Mouse (Mus musculus): ENCODE measurements around the gene Gm42791. TPM values are rescaled to one million over a fixed set of nuclear protein-coding genes. Genes with fewer than 3 reads are reported as not detected.
A peak's percentile ranks its signal among the peaks of the same experiment; 100 is the strongest.

Gene Gm42791
- polyA plus RNA-seq, 1 experiment, result 0.36 TPM

GRCm38 (mm10) chr5:148912262-148912661 lies 82.7 kb downstream of the Gm42791 start:
- Histone ChIP-seq H3K4me3 (replicated peaks) (no peak overlapping the region), H3K27me3 (ENCODE audit: control insufficient read depth) (no peaks in the 10 kb centered on the region), H3K9me3 (ENCODE audit: control insufficient read depth, low read length) (peaks cover 15% of the 10 kb centered on the region), H3K4me1 (ENCODE audit: control insufficient read depth) (peaks cover 44% of the 10 kb centered on the region), H3K36me3 (ENCODE audit: control insufficient read depth) (peaks cover 96% of the 10 kb centered on the region)
- TF ChIP-seq GATA1 (IDR thresholded peaks at IDR 0.05; ENCODE audit: low read length) (no peak), TAL1 (IDR thresholded peaks at IDR 0.05; ENCODE audit: low read length) (no peak)

DNA sequence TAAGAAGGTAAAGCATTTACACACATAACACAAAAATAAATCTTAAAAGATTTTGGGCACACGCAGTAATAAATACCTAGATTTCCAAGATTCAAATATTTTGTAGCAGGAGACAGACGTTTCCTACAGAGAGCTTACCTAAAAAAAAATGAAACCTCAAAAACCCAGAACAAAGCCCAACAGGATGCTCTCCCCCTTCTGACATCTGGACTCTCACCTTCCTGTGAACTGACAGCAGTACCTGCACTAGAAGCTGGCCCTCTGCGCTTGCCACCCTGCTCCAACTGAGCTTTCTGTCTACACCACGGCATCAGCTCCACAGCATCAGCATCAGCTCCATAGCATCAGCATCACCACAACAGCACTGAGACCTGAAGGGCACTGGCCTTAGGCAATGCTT lies 84.9 kb downstream of the Gm42791 start:
- H3K4me3 ChIP-seq (replicated peaks), result no peak overlapping the region
- H3K9me3 ChIP-seq (ENCODE audit: control insufficient read depth, low read length), result peaks cover 15% of the 10 kb centered on the region
- peaks cover 93% of the 10 kb centered on the region for H3K36me3 ChIP-seq (ENCODE audit: control insufficient read depth)
- no peaks in the 10 kb centered on the region for H3K27me3 ChIP-seq (ENCODE audit: control insufficient read depth)
- H3K4me1 ChIP-seq (ENCODE audit: control insufficient read depth), result peaks cover 63% of the 10 kb centered on the region
- TF ChIP-seq TAL1 (IDR thresholded peaks at IDR 0.05; ENCODE audit: low read length) (no peak), GATA1 (IDR thresholded peaks at IDR 0.05; ENCODE audit: low read length) (no peak)

GRCm38 (mm10) chr5:148909402-148909801 lies 85.5 kb downstream of the Gm42791 start:
- Histone ChIP-seq H3K36me3 (ENCODE audit: control insufficient read depth) (peaks cover 92% of the 10 kb centered on the region), H3K4me3 (replicated peaks) (no peak overlapping the region), H3K27me3 (ENCODE audit: control insufficient read depth) (no peaks in the 10 kb centered on the region), H3K9me3 (ENCODE audit: control insufficient read depth, low read length) (peaks cover 13% of the 10 kb centered on the region), H3K4me1 (ENCODE audit: control insufficient read depth) (peaks cover 67% of the 10 kb centered on the region)
- TF ChIP-seq GATA1 (IDR thresholded peaks at IDR 0.05; ENCODE audit: low read length) (no peak), TAL1 (IDR thresholded peaks at IDR 0.05; ENCODE audit: low read length) (no peak)

DNA sequence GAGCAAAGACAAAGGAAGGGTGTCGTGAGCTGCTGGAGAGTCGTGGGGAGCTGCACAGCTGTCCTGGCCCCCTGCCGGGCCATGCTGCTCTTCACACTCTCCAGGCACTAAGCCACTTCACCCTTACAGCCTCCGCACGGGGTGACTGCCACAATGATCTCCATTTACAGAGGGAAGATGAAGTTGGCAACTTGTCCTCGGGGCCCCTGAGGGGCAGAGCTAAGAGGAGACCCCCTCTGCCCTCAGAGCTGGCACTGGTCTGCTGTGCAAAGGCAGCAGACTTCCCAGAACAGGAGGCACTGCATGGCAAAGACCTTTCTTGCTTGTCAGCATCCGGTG lies 85.9 kb downstream of the Gm42791 start:
- H3K4me1 ChIP-seq (ENCODE audit: control insufficient read depth), result peaks cover 71% of the 10 kb centered on the region
- H3K36me3 ChIP-seq (ENCODE audit: control insufficient read depth), result peaks cover 92% of the 10 kb centered on the region

GRCm38 (mm10) chr5:148908191-148909056 lies 86.5 kb downstream of the Gm42791 start:
- Histone ChIP-seq H3K4me3 (replicated peaks) (no peak overlapping the region), H3K9me3 (ENCODE audit: control insufficient read depth, low read length) (peaks cover 3% of the 10 kb centered on the region), H3K4me1 (ENCODE audit: control insufficient read depth) (peaks cover 74% of the 10 kb centered on the region), H3K36me3 (ENCODE audit: control insufficient read depth) (peaks cover 92% of the 10 kb centered on the region), H3K27me3 (ENCODE audit: control insufficient read depth) (no peaks in the 10 kb centered on the region)
- TF ChIP-seq GATA1 (IDR thresholded peaks at IDR 0.05; ENCODE audit: low read length) (no peak), TAL1 (IDR thresholded peaks at IDR 0.05; ENCODE audit: low read length) (no peak)

More for the DNA sequence above, 85.9 kb downstream of the Gm42791 start:
- H3K27me3 ChIP-seq (ENCODE audit: control insufficient read depth), result no peaks in the 10 kb centered on the region
- H3K9me3 ChIP-seq (ENCODE audit: control insufficient read depth, low read length), result peaks cover 9% of the 10 kb centered on the region
- H3K4me3 ChIP-seq (replicated peaks), result no peak overlapping the region
- TF ChIP-seq GATA1 (IDR thresholded peaks at IDR 0.05; ENCODE audit: low read length) (no peak), TAL1 (IDR thresholded peaks at IDR 0.05; ENCODE audit: low read length) (no peak)

- H3K9me3 ChIP-seq (ENCODE audit: control insufficient read depth, low read length), result no peaks in the 10 kb centered on the region
- peaks cover 90% of the 10 kb centered on the region for H3K36me3 ChIP-seq (ENCODE audit: control insufficient read depth)
- no peak; the same call in 1 of the 2 replicates for TF ChIP-seq GATA1 (IDR thresholded peaks at IDR 0.05; ENCODE audit: low read length)
- TF ChIP-seq TAL1 (IDR thresholded peaks at IDR 0.05; ENCODE audit: low read length), result no peak
- H3K4me3 ChIP-seq (replicated peaks), result no peak overlapping the region
- no peaks in the 10 kb centered on the region for H3K27me3 ChIP-seq (ENCODE audit: control insufficient read depth)
- H3K4me1 ChIP-seq (ENCODE audit: control insufficient read depth), result peaks cover 64% of the 10 kb centered on the region
Observed at GRCm38 (mm10) chr5:148906305-148906704, 88.6 kb downstream of the Gm42791 start.

DNA sequence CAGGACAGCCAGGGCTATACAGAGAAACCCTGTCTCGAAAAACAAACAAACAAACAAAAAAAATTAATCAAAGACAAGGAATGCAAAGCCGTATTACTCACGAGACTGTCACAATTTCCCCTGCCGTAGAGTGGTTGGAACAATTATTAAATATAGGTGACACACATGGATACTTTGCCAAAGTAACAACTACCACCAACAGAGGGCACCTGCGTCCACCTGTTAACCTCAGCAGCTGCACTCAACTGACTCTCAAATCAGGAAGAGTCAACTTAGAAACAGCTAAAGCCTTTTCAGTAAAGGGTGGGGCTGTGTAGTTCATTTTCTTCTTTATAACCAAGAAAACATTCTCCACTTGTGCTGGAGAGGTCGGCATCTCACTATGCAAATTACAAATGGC lies 90.1 kb downstream of the Gm42791 start:
- H3K4me1 ChIP-seq (ENCODE audit: control insufficient read depth), result peaks cover 60% of the 10 kb centered on the region
- H3K36me3 ChIP-seq (ENCODE audit: control insufficient read depth), result peaks cover 88% of the 10 kb centered on the region
- TF ChIP-seq GATA1 (IDR thresholded peaks at IDR 0.05; ENCODE audit: low read length), result no peak
- no peaks in the 10 kb centered on the region for H3K9me3 ChIP-seq (ENCODE audit: control insufficient read depth, low read length)
- H3K4me3 ChIP-seq (replicated peaks), result no peak overlapping the region
- no peaks in the 10 kb centered on the region for H3K27me3 ChIP-seq (ENCODE audit: control insufficient read depth)

DNA sequence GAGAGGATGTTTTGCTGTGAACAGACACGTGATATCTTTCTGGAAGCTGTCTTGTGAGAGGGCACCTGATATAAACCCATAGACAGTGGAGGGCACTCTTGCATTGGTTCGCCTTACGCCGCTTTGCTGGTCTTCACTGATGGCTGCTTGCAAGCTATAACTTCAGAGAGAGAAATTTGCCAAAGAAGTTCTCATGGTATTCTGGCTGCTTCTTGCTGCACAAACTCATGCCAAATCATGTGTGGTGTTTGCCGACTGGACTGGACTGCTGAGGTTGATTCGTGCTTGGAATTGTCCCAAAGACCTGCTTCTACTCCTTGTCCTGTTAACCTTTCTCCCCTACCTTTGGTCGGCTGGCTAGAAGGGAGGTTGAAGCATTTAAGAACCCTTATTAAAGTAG lies 95.6 kb downstream of the Gm42791 start:
- Histone ChIP-seq H3K4me1 (ENCODE audit: control insufficient read depth) (peaks cover 67% of the 10 kb centered on the region), H3K4me3 (replicated peaks) (no peak overlapping the region), H3K36me3 (ENCODE audit: control insufficient read depth) (peaks cover 76% of the 10 kb centered on the region), H3K27me3 (ENCODE audit: control insufficient read depth) (no peaks in the 10 kb centered on the region), H3K9me3 (ENCODE audit: control insufficient read depth, low read length) (no peaks in the 10 kb centered on the region)
- TF ChIP-seq TAL1 (IDR thresholded peaks at IDR 0.05; ENCODE audit: low read length) (no peak), GATA1 (IDR thresholded peaks at IDR 0.05; ENCODE audit: low read length) (no peak)

- no peak for TF ChIP-seq TAL1 (IDR thresholded peaks at IDR 0.05; ENCODE audit: low read length)
- TF ChIP-seq GATA1 (IDR thresholded peaks at IDR 0.05; ENCODE audit: low read length), result no peak
- H3K27me3 ChIP-seq (ENCODE audit: control insufficient read depth), result no peaks in the 10 kb centered on the region
- H3K4me3 ChIP-seq (replicated peaks), result peak overlapping the region; percentile 51
- peaks cover 57% of the 10 kb centered on the region for H3K4me1 ChIP-seq (ENCODE audit: control insufficient read depth)
- H3K36me3 ChIP-seq (ENCODE audit: control insufficient read depth), result peaks cover 76% of the 10 kb centered on the region
- H3K9me3 ChIP-seq (ENCODE audit: control insufficient read depth, low read length), result no peaks in the 10 kb centered on the region
Observed at GRCm38 (mm10) chr5:148897941-148898417, 97.0 kb downstream of the Gm42791 start.

Data from erythroblast, embryonic 14.5 days (primary cell).